Mouse (Mus musculus): ENCODE results near the gene Sepsecs. TPM values are rescaled to one million over a fixed set of nuclear protein-coding genes. Genes with fewer than 3 reads are reported as not detected.

The Sepsecs gene
- polyA plus RNA-seq, 1 experiment from 2014 or later, result 8.2 TPM

- WGBS, result 58% methylated on average over 9 of the region's 9 CpGs
- Histone ChIP-seq H3K36me3 (no peaks in the 10 kb centered on the region), H3K27me3 (ENCODE audit: low read depth, poor library complexity, severe bottlenecking) (no peaks in the 10 kb centered on the region), H3K4me1 (peaks cover 6% of the 10 kb centered on the region), H3K27ac (no peak overlapping the region), H3K4me3 (no peak overlapping the region), H3K9me3 (replicated peaks) (no peaks in the 10 kb centered on the region)
- no peak for DNase-seq (ENCODE audit: low spot score)
Observed at GRCm38 (mm10) chr5:52673341-52673740, 3.8 kb upstream of the Sepsecs start.

DNA sequence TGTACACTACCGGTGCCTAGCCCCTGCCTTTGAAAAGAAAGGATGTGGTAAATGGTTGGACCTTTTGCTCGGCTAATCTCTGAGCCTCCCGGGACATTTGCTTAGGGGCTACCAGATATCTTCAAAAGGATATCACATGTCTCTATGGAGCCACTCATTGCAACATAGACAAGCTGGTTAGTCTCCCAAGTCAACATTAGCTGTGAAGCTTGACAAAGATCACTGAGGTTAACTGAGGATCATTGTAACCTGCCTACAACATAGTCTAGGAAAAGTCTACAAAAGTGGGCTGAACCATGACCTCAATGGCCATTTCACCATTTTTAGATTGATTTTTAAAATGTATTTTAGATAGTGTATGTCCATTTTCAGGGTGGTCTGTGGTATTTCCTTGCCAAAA, 1.2 kb upstream of the Sepsecs start:
- Histone ChIP-seq H3K27ac (no peak overlapping the region), H3K27me3 (ENCODE audit: low read depth, poor library complexity, severe bottlenecking) (no peaks in the 10 kb centered on the region), H3K4me3 (no peak overlapping the region), H3K9me3 (replicated peaks) (no peaks in the 10 kb centered on the region), H3K4me1 (peaks cover 6% of the 10 kb centered on the region), H3K36me3 (no peaks in the 10 kb centered on the region)
- no peak for DNase-seq (ENCODE audit: low spot score)
- 90% methylated on average over 3 of the region's 3 CpGs for WGBS

DNA sequence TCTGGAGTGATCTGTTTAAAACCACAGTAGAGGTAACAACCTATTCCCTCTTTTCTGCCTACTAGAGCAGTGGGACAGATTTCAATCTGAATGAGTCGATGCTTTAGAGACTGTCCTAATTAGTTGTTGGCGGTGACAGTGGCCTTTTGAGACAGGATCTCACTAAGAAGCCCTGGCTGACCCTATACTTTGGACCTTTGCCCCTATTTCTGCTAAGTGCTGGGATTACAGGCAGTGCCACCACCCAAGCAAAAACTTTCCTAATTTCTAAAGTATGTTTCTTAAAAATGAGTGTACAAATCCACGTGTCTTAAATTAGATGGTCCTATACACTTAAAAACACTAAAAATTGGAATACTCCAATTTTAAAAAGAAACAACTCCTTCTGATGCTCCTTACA, 2.7 kb downstream of the Sepsecs start:
- Histone ChIP-seq H3K36me3 (peaks cover 26% of the 10 kb centered on the region), H3K27ac (no peak overlapping the region), H3K4me1 (peaks cover 6% of the 10 kb centered on the region), H3K27me3 (ENCODE audit: low read depth, poor library complexity, severe bottlenecking) (no peaks in the 10 kb centered on the region), H3K9me3 (replicated peaks) (no peaks in the 10 kb centered on the region), H3K4me3 (no peak overlapping the region)
- no peak for DNase-seq (ENCODE audit: low spot score)
- 91% methylated on average over 3 of the region's 3 CpGs for WGBS

GRCm38 (mm10) chr5:52657957-52658356, 11.6 kb downstream of the Sepsecs start:
- 79% methylated on average over 4 of the region's 4 CpGs for WGBS
- DNase-seq (ENCODE audit: low spot score), result no peak
- H3K36me3 ChIP-seq, result peaks cover 39% of the 10 kb centered on the region
- H3K4me1 ChIP-seq, result no peaks in the 10 kb centered on the region
- H3K27me3 ChIP-seq (ENCODE audit: low read depth, poor library complexity, severe bottlenecking), result no peaks in the 10 kb centered on the region
- no peak overlapping the region for H3K27ac ChIP-seq
- no peaks in the 10 kb centered on the region for H3K9me3 ChIP-seq (replicated peaks)
- H3K4me3 ChIP-seq, result no peak overlapping the region

DNA sequence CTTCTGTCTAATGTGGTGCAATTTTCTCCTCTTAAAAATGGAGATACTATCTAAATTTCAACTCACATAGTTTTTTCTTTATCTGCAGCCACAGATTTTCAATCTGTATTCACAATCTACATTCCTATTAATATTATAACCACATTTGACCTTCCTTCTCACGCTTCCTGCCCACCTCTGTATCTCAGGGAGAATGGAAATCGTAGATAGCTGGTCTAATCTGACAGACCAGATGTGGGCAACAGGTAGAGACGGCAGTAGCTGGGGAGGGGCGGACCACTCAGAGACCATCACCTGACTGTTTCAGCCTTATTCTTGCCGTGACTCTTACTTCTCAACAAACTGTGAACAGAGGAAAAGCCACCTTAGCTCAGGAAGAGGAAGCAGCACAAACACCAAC, 12.2 kb downstream of the Sepsecs start:
- DNase-seq (ENCODE audit: low spot score), result no peak
- no peaks in the 10 kb centered on the region for H3K9me3 ChIP-seq (replicated peaks)
- H3K27ac ChIP-seq, result no peak overlapping the region
- H3K27me3 ChIP-seq (ENCODE audit: low read depth, poor library complexity, severe bottlenecking), result no peaks in the 10 kb centered on the region
- no peaks in the 10 kb centered on the region for H3K4me1 ChIP-seq
- H3K4me3 ChIP-seq, result no peak overlapping the region
- WGBS, result 87% methylated on average over 5 of the region's 5 CpGs
- H3K36me3 ChIP-seq, result peaks cover 43% of the 10 kb centered on the region

DNA sequence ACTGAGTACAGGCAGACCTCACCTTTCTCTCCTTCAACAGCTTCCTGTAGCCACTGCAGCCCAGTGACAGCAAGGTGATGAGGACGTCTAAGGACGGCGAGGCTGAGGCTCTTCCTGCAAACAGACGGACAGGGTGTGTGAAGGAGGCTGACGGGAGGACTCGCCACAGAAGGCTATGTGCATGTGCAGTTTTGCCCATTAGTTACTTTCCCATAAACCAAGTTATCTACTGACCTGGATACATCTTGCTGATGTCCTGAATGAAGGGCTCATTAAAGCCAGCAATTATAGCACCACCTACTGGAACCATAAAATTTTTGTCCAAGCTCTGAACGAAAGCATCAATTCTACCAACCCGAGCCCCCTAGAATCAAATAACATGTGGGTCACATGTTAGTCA, 13.5 kb downstream of the Sepsecs start:
- no peak overlapping the region for H3K27ac ChIP-seq
- H3K4me1 ChIP-seq, result no peaks in the 10 kb centered on the region
- no peak overlapping the region for H3K4me3 ChIP-seq
- H3K36me3 ChIP-seq, result peaks cover 41% of the 10 kb centered on the region
- H3K27me3 ChIP-seq (ENCODE audit: low read depth, poor library complexity, severe bottlenecking), result no peaks in the 10 kb centered on the region
- DNase-seq (ENCODE audit: low spot score), result no peak
- no peaks in the 10 kb centered on the region for H3K9me3 ChIP-seq (replicated peaks)
- 86% methylated on average over 8 of the region's 8 CpGs for WGBS

DNA sequence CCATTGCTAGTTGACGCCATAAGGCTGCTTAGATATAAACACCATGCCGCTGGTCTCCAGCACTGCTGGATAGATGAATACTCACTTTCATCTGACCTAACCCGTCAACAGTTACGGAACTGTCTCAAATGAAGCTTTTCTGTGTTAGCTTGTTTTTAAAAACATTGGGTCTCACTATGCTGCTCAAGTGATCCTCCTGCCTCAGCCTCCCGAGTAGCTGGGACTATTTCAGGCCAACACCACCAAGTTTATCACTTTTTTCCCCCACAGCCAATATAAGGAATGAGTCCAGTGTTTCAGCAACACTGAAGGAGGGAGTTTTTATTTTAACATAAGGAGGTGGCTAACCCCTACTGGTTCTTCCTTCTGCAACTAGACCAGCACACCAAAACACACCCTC, 14.5 kb downstream of the Sepsecs start:
- Histone ChIP-seq H3K4me1 (no peaks in the 10 kb centered on the region), H3K27me3 (ENCODE audit: low read depth, poor library complexity, severe bottlenecking) (no peaks in the 10 kb centered on the region), H3K4me3 (no peak overlapping the region), H3K36me3 (peaks cover 37% of the 10 kb centered on the region), H3K9me3 (replicated peaks) (no peaks in the 10 kb centered on the region), H3K27ac (no peak overlapping the region)
- WGBS, result 93% methylated on average over 5 of the region's 5 CpGs
- no peak for DNase-seq (ENCODE audit: low spot score)

GRCm38 (mm10) chr5:52652606-52653005, 16.9 kb downstream of the Sepsecs start:
- WGBS, result 90% methylated on average over 7 of the region's 7 CpGs
- peaks cover 31% of the 10 kb centered on the region for H3K36me3 ChIP-seq
- no peaks in the 10 kb centered on the region for H3K9me3 ChIP-seq (replicated peaks)
- DNase-seq (ENCODE audit: low spot score), result no peak
- no peak overlapping the region for H3K4me3 ChIP-seq
- H3K4me1 ChIP-seq, result no peaks in the 10 kb centered on the region
- H3K27ac ChIP-seq, result no peak overlapping the region
- no peaks in the 10 kb centered on the region for H3K27me3 ChIP-seq (ENCODE audit: low read depth, poor library complexity, severe bottlenecking)

GRCm38 (mm10) chr5:52652086-52652485, 17.4 kb downstream of the Sepsecs start:
- no peak overlapping the region for H3K27ac ChIP-seq
- DNase-seq (ENCODE audit: low spot score), result no peak
- H3K36me3 ChIP-seq, result peaks cover 33% of the 10 kb centered on the region
- H3K4me1 ChIP-seq, result no peaks in the 10 kb centered on the region
- WGBS, result 97% methylated on average over 1 of the region's 1 CpGs
- H3K4me3 ChIP-seq, result no peak overlapping the region
- H3K9me3 ChIP-seq (replicated peaks), result no peaks in the 10 kb centered on the region
- no peaks in the 10 kb centered on the region for H3K27me3 ChIP-seq (ENCODE audit: low read depth, poor library complexity, severe bottlenecking)

DNA sequence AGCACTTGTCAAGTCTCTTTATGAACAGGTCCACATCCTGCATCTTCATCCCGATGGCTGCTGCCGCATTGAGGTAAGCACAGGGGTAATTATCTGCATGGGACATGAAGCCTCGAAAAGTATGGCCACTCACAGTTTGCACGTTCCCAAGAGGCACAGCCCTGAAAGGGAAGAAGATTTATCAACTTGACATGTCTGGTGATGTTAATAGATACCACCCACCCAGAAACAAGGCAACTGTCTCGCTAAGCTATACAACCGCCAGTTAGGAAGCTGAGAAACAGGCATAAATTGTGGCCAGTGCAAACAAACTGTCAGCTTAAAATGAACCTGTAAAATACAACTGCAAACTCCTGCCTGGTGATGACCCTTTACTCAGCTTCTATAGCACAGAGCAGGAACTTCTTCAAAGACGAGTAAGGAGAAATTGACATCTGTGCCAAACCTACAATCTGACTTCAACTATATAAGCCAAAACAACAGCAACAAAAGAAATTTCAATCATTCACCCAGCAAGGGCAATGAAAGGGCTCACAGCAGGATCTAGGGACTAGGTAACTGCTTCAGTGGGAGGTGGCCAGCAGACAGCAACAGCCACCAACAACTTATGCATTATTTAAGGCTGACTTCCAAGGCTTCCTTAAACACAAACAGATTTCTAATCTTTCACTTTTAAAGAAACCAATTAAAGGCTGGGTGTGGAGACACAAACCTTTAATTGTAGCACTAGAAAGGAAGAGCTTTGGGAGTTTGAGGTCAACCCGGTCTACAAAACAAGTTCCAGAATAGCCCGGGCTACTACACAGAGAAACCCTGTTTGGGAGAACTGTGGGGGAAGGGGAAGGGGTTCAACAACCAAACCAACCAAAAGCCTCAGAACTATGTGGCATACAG, 25.3 kb downstream of the Sepsecs start:
- Histone ChIP-seq H3K27me3 (ENCODE audit: low read depth, poor library complexity, severe bottlenecking) (no peaks in the 10 kb centered on the region), H3K9me3 (replicated peaks) (no peaks in the 10 kb centered on the region), H3K4me1 (peaks cover 8% of the 10 kb centered on the region; the same call in 1 of the 2 replicates), H3K4me3 (no peak overlapping the region), H3K27ac (no peak overlapping the region), H3K36me3 (peaks cover 58% of the 10 kb centered on the region)
- 36% methylated on average over 9 of the region's 9 CpGs for WGBS
- DNase-seq (ENCODE audit: low spot score), result no peak

- no peak overlapping the region for H3K27ac ChIP-seq
- no peaks in the 10 kb centered on the region for H3K27me3 ChIP-seq (ENCODE audit: low read depth, poor library complexity, severe bottlenecking)
- no peak for DNase-seq (ENCODE audit: low spot score)
- H3K4me1 ChIP-seq, result peaks cover 8% of the 10 kb centered on the region; the same call in 1 of the 2 replicates
- no peak overlapping the region for H3K4me3 ChIP-seq
- no peaks in the 10 kb centered on the region for H3K9me3 ChIP-seq (replicated peaks)
- 94% methylated on average over 6 of the region's 6 CpGs for WGBS
- peaks cover 52% of the 10 kb centered on the region for H3K36me3 ChIP-seq
Observed at GRCm38 (mm10) chr5:52641736-52642135, 27.8 kb downstream of the Sepsecs start.

DNA sequence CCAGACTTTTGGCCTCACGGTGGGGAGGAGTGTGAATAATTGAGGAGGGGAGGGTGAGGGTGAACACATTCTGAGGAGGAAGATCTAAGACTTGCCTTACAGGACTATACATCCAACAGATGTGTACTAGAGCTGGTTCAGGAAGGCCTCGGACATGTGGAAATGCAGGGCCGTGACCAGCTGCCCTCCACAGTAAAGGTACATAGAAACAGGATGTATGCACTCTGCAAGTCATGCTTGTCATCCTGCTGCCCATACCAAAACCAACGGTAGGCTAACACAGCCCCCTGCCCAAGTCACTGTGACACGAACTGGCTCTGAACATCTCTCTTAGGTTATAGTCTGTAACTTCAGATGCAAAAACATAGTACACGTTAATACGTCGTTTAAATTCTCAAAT, 30.6 kb downstream of the Sepsecs start:
- H3K27me3 ChIP-seq (ENCODE audit: low read depth, poor library complexity, severe bottlenecking), result no peaks in the 10 kb centered on the region
- H3K36me3 ChIP-seq, result peaks cover 27% of the 10 kb centered on the region
- no peaks in the 10 kb centered on the region for H3K4me1 ChIP-seq
- H3K4me3 ChIP-seq, result no peak overlapping the region
- no peaks in the 10 kb centered on the region for H3K9me3 ChIP-seq (replicated peaks)
- no peak overlapping the region for H3K27ac ChIP-seq
- no peak for DNase-seq (ENCODE audit: low spot score)
- 88% methylated on average over 8 of the region's 8 CpGs for WGBS

GRCm38 (mm10) chr5:52638006-52638405, 31.5 kb downstream of the Sepsecs start:
- WGBS, result 88% methylated on average over 7 of the region's 7 CpGs
- Histone ChIP-seq H3K27ac (no peak overlapping the region), H3K36me3 (peaks cover 18% of the 10 kb centered on the region), H3K4me1 (no peaks in the 10 kb centered on the region), H3K9me3 (replicated peaks) (no peaks in the 10 kb centered on the region), H3K4me3 (no peak overlapping the region), H3K27me3 (ENCODE audit: low read depth, poor library complexity, severe bottlenecking) (no peaks in the 10 kb centered on the region)
- DNase-seq (ENCODE audit: low spot score), result no peak
